Mouse (Mus musculus): ENCODE measurements around the gene Scel.

- TF ChIP-seq CTCF (IDR thresholded peaks at IDR 0.05; ENCODE audit: extremely low read depth, insufficient read length, insufficient replicate concordance, low read depth, low read length), result no peak
- no peak for TF ChIP-seq POLR2A (IDR thresholded peaks at IDR 0.05; ENCODE audit: low read depth, low read length)
These were observed 30.4 kb downstream of the Scel start for GRCm38 (mm10) chr14:103543304-103544079.
